Mouse (Mus musculus) kidney, adult 18-20 months (tissue): Measurements from ENCODE around the gene Zcchc2.
A peak's percentile ranks its signal among the peaks of the same experiment; 100 is the strongest.

Source experiments
- DNase-seq: peaks from one replicate; pipeline ENCODE4 v3.0.0; 2021

The Zcchc2 gene

GRCm38 (mm10) chr1:106074141-106074540 lies 83.9 kb downstream of the Zcchc2 start:
- no peak for DNase-seq

- DNase-seq: no peak
These were observed 84.5 kb downstream of the Zcchc2 start for GRCm38 (mm10) chr1:106074656-106075055.

- DNase-seq: peak; percentile 12
These were observed 86.4 kb downstream of the Zcchc2 start for GRCm38 (mm10) chr1:106076641-106077040.

GRCm38 (mm10) chr1:106077166-106077565 lies 87.0 kb downstream of the Zcchc2 start:
- DNase-seq: peak; percentile 29
